9 mouse cellular contexts compared by ENCODE assay signal in genomic region chr7:66936042-66936755, GRCm38 (mm10).
DNase-seq lines count a peak whose midpoint lies in the region; ATAC-seq and TF ChIP-seq lines count a peak whose summit lies in the region.
"Had no signal": no experiment of that assay in that cellular context is flagged by ENCODE, and none has a peak within 500 bp of the region (broad histone marks: within the 10 kb centered on the region; RNA-seq: fewer than 3 reads in every experiment).

No protein-coding gene starts in this region.

- DNase-seq in heart, adult 9 months (ENCODE audit: low spot score in 2 of 2), result no peak
- peak; percentile 40 for DNase-seq in midbrain, embryonic 14.5 days
- DNase-seq in midbrain, embryonic 11.5 days (ENCODE audit: low spot score, missing footprints), result no peak
- DNase-seq in heart, postnatal 4 days, result peak; percentile 68
- no peak for DNase-seq in stomach, postnatal 0 days (ENCODE audit: low spot score)
- DNase-seq: cerebellum, adult 9-11 months; thymus, postnatal 14 days had no signal

- TF ChIP-seq CTCF in stomach, postnatal 0 days (IDR thresholded peaks at IDR 0.05; ENCODE audit: low read depth), result no peak

- H3K36me3 ChIP-seq in heart, embryonic 15.5 days, result no peaks in the 10 kb centered on the region
- no peaks in the 10 kb centered on the region for H3K36me3 ChIP-seq in midbrain, embryonic 14.5 days (ENCODE audit: control insufficient read depth, insufficient read depth, low read length)
- H3K36me3 ChIP-seq in midbrain, embryonic 11.5 days (ENCODE audit: control insufficient read depth, insufficient read depth, low read length), result no peaks in the 10 kb centered on the region
- H3K36me3 ChIP-seq in stomach, postnatal 0 days (ENCODE audit: control insufficient read depth, insufficient read depth, low read length), result no peaks in the 10 kb centered on the region

- no peak overlapping the region for H3K9ac ChIP-seq in heart, embryonic 15.5 days
- H3K9ac ChIP-seq in midbrain, embryonic 14.5 days (replicated peaks; ENCODE audit: low read length), result no peak overlapping the region
- H3K9ac ChIP-seq in midbrain, embryonic 11.5 days (ENCODE audit: low read length), result no peak overlapping the region
- H3K9ac ChIP-seq in stomach, postnatal 0 days (ENCODE audit: low read length), result no peak overlapping the region

- H3K9me3 ChIP-seq in heart, embryonic 15.5 days (replicated peaks), result no peaks in the 10 kb centered on the region
- H3K9me3 ChIP-seq in midbrain, embryonic 14.5 days (ENCODE audit: control insufficient read depth, low read length), result no peaks in the 10 kb centered on the region
- no peaks in the 10 kb centered on the region for H3K9me3 ChIP-seq in midbrain, embryonic 11.5 days (ENCODE audit: control insufficient read depth, low read length)
- H3K9me3 ChIP-seq in stomach, postnatal 0 days (ENCODE audit: control insufficient read depth, low read length), result no peaks in the 10 kb centered on the region

- no peak for TF ChIP-seq EP300 in stomach, postnatal 0 days (optimal IDR thresholded peaks at IDR 0.05)

- 39% methylated on average over 8 of the region's 8 CpGs for WGBS in heart, embryonic 15.5 days
- WGBS in midbrain, embryonic 14.5 days, result 85% methylated on average over 8 of the region's 8 CpGs
- 89% methylated on average over 8 of the region's 8 CpGs for WGBS in midbrain, embryonic 11.5 days
- 68% methylated on average over 8 of the region's 8 CpGs for WGBS in stomach, postnatal 0 days

- H3K4me1 ChIP-seq in heart, embryonic 15.5 days (replicated peaks), result peaks cover 67% of the 10 kb centered on the region
- H3K4me1 ChIP-seq in midbrain, embryonic 14.5 days (ENCODE audit: control insufficient read depth, insufficient read depth, low read length), result no peaks in the 10 kb centered on the region
- peaks cover 11% of the 10 kb centered on the region for H3K4me1 ChIP-seq in midbrain, embryonic 11.5 days (ENCODE audit: control insufficient read depth, insufficient read depth, low read length)
- H3K4me1 ChIP-seq in stomach, postnatal 0 days (replicated peaks; ENCODE audit: control insufficient read depth, insufficient read depth), result 0 out of 2 replicates have a peak, but pooled peaks cover 2% of the 10 kb centered on the region

- H3K27me3 ChIP-seq in heart, embryonic 15.5 days, result no peaks in the 10 kb centered on the region
- H3K27me3 ChIP-seq in midbrain, embryonic 14.5 days (ENCODE audit: control insufficient read depth, insufficient read depth, low read length), result no peaks in the 10 kb centered on the region
- H3K27me3 ChIP-seq in midbrain, embryonic 11.5 days (ENCODE audit: control insufficient read depth, insufficient read depth, low read length), result no peaks in the 10 kb centered on the region
- no peaks in the 10 kb centered on the region for H3K27me3 ChIP-seq in stomach, postnatal 0 days (ENCODE audit: control insufficient read depth, insufficient read depth, low read length)

- no peak overlapping the region for H3K4me3 ChIP-seq in heart, embryonic 15.5 days
- no peak overlapping the region for H3K4me3 ChIP-seq in midbrain, embryonic 14.5 days (replicated peaks; ENCODE audit: low read depth, low read length)
- H3K4me3 ChIP-seq in midbrain, embryonic 11.5 days (ENCODE audit: low read depth, low read length), result no peak overlapping the region
- no peak overlapping the region for H3K4me3 ChIP-seq in stomach, postnatal 0 days (ENCODE audit: low read depth, low read length)

- no peak overlapping the region for H3K4me2 ChIP-seq in heart, embryonic 15.5 days
- no peak overlapping the region for H3K4me2 ChIP-seq in midbrain, embryonic 14.5 days (ENCODE audit: low read length)
- no peak overlapping the region for H3K4me2 ChIP-seq in midbrain, embryonic 11.5 days
- H3K4me2 ChIP-seq in stomach, postnatal 0 days (replicated peaks; ENCODE audit: low read depth), result no peak overlapping the region

- H3K27ac ChIP-seq in heart, embryonic 15.5 days, result peak overlapping the region; percentile 48
- H3K27ac ChIP-seq in midbrain, embryonic 14.5 days (replicated peaks; ENCODE audit: low read depth, low read length), result no peak overlapping the region
- no peak overlapping the region for H3K27ac ChIP-seq in midbrain, embryonic 11.5 days (ENCODE audit: low read depth, low read length)
- H3K27ac ChIP-seq in stomach, postnatal 0 days (replicated peaks), result peak overlapping the region; percentile 24; the same call in 1 of the 2 replicates

- peak; percentile 58 for ATAC-seq in heart, embryonic 15.5 days (replicated peaks; ENCODE audit: insufficient number of reproducible peaks, insufficient read depth, low FRiP score, low read depth)
- no peak for ATAC-seq in midbrain, embryonic 14.5 days (ENCODE audit: low FRiP score, low TSS enrichment)
- no peak for ATAC-seq in midbrain, embryonic 11.5 days (ENCODE audit: low FRiP score)
- no peak for ATAC-seq in stomach, postnatal 0 days (ENCODE audit: low FRiP score, low TSS enrichment)
- ATAC-seq in granulocyte monocyte progenitor cell, adult 5-6 weeks (replicated peaks; ENCODE audit: poor library complexity, severe bottlenecking), result no peak

Comparison
In these comparisons a context has a peak if more than half of its experiments do, and no peak if none do; other contexts are left out.
1. DNase-seq: peak in midbrain, embryonic 14.5 days (single experiment) and heart, postnatal 4 days (single experiment); none in heart, adult 9 months (0 of 2), midbrain, embryonic 11.5 days (single experiment) and stomach, postnatal 0 days (single experiment).
2. H3K27ac ChIP-seq: peak in heart, embryonic 15.5 days (single experiment) and stomach, postnatal 0 days (single experiment); none in midbrain, embryonic 14.5 days (single experiment) and midbrain, embryonic 11.5 days (single experiment).